Mouse (Mus musculus) MEL (cell line): Measurements from ENCODE around the gene Chpf. TPM values are rescaled to one million over a fixed set of nuclear protein-coding genes. Genes with fewer than 3 reads are reported as not detected.

Experiments
- DNase-seq: peaks from one replicate; pipeline ENCODE4 v3.0.0; 2011; ENCODE audit warnings: low read depth, low spot score
- H3K27ac ChIP-seq: 2 replicates; pipeline ENCODE4 v1.5.1; 2012; ENCODE audit warnings: low read depth, mild to moderate bottlenecking, control low read depth, low read length, moderate library complexity; ENCODE audit not compliant: control insufficient read depth
- H3K27me3 ChIP-seq, 2 experiments: fragments of 150-350 bp in 1 of 2; sonication (generic) in 1 of 2; 2 replicates each; pipeline ENCODE4 v1.6.1; 2012; ENCODE audit warnings: low read length in 2 of 2, mild to moderate bottlenecking in 2 of 2, improper control_type of control experiment in 1 of 2, moderate library complexity in 1 of 2; ENCODE audit not compliant: insufficient read depth in 2 of 2, control insufficient read depth in 1 of 2
- H3K36me3 ChIP-seq, 2 experiments: 2 replicates each; pipeline ENCODE4 v1.6.1; 2012 to 2014; ENCODE audit warnings: low read length in 2 of 2, improper control_type of control experiment in 1 of 2, inconsistent platforms in 1 of 2, mild to moderate bottlenecking in 1 of 2; ENCODE audit not compliant: insufficient read depth in 2 of 2, control insufficient read depth in 1 of 2
- H3K4me1 ChIP-seq, 2 experiments: fragments of 150-350 bp in 1 of 2; sonication (generic) in 1 of 2; 2 replicates each; pipeline ENCODE4 v1.6.1; 2012; ENCODE audit warnings: low read length in 2 of 2, improper control_type of control experiment in 1 of 2, mild to moderate bottlenecking in 1 of 2; ENCODE audit not compliant: insufficient read depth in 2 of 2, control insufficient read depth in 1 of 2
- H3K4me3 ChIP-seq, 2 experiments: fragments of 150-350 bp in 1 of 2; sonication (generic) in 1 of 2; 2 replicates each; pipeline ENCODE4 v1.5.1; 2012; ENCODE audit warnings: low read depth in 2 of 2, low read length in 2 of 2, mild to moderate bottlenecking in 2 of 2, moderate library complexity in 2 of 2, control low read depth in 1 of 2, improper control_type of control experiment in 1 of 2; ENCODE audit not compliant: control insufficient read depth in 1 of 2, insufficient read depth in 1 of 2
- H3K79me2 ChIP-seq: 2 replicates; pipeline ENCODE4 v1.6.1; 2012; ENCODE audit warnings: mild to moderate bottlenecking, low read length, moderate library complexity; ENCODE audit not compliant: control insufficient read depth, poor library complexity, insufficient read depth
- H3K9ac ChIP-seq: 2 replicates; pipeline ENCODE4 v1.6.1; 2012; ENCODE audit warnings: low read depth, mild to moderate bottlenecking, control low read depth, low read length, moderate library complexity; ENCODE audit not compliant: control insufficient read depth, poor library complexity, severe bottlenecking
- H3K9me3 ChIP-seq: fragments of 150-350 bp; sonication (generic); replicated peaks from 2 replicates; pipeline ENCODE4 v1.6.1; 2012; ENCODE audit warnings: mild to moderate bottlenecking, low read length, improper control_type of control experiment, moderate library complexity; ENCODE audit not compliant: insufficient read depth
- CHD1 ChIP-seq: IDR thresholded peaks from 2 replicates; pipeline ENCODE4 v1.6.1; 2012; ENCODE audit warnings: low read depth, mild to moderate bottlenecking, inconsistent platforms, low read length, improper control_type of control experiment
- CHD2 ChIP-seq: IDR thresholded peaks from 2 replicates; pipeline ENCODE4 v1.6.1; 2011; ENCODE audit warnings: low read length, improper control_type of control experiment
- CTCF ChIP-seq, 3 experiments: IDR thresholded peaks in 2 of 3; conservative IDR thresholded peaks in 1 of 3; 2 replicates each; pipeline ENCODE4 v1.5.1; 2011 to 2012; ENCODE audit warnings: low read length in 3 of 3, low read depth in 2 of 3, mild to moderate bottlenecking in 2 of 3, improper control_type of control experiment in 1 of 3, inconsistent platforms in 1 of 3, mixed read lengths in 1 of 3, moderate library complexity in 1 of 3; ENCODE audit not compliant: control insufficient read depth in 1 of 3, insufficient read depth in 1 of 3, poor library complexity in 1 of 3, severe bottlenecking in 1 of 3
- EP300 ChIP-seq, 2 experiments: IDR thresholded peaks; 2 replicates each; pipeline ENCODE4 v1.6.1; 2011; ENCODE audit warnings: improper control_type of control experiment in 2 of 2, low read length in 2 of 2, low read depth in 1 of 2, mild to moderate bottlenecking in 1 of 2
- ETS1 ChIP-seq: IDR thresholded peaks from 2 replicates; pipeline ENCODE4 v1.6.1; 2012; ENCODE audit warnings: low read depth, mild to moderate bottlenecking, inconsistent platforms, low read length, improper control_type of control experiment, moderate library complexity
- GABPA ChIP-seq: IDR thresholded peaks from 2 replicates; pipeline ENCODE4 v1.6.1; 2012; ENCODE audit warnings: low read depth, mild to moderate bottlenecking, inconsistent platforms, low read length, improper control_type of control experiment, moderate library complexity
- GATA1 ChIP-seq: IDR thresholded peaks from 2 replicates; pipeline ENCODE4 v1.6.1; 2011; ENCODE audit warnings: low read depth, low read length, improper control_type of control experiment
- MAFK ChIP-seq: IDR thresholded peaks from 2 replicates; pipeline ENCODE4 v1.6.1; 2011; ENCODE audit warnings: low read depth, mild to moderate bottlenecking, low read length, improper control_type of control experiment, borderline replicate concordance
- MAZ ChIP-seq: IDR thresholded peaks from 2 replicates; pipeline ENCODE4 v1.6.1; 2012; ENCODE audit warnings: low read depth, mild to moderate bottlenecking, inconsistent platforms, low read length, improper control_type of control experiment
- MXI1 ChIP-seq: IDR thresholded peaks from 2 replicates; pipeline ENCODE4 v1.6.1; 2011; ENCODE audit warnings: mild to moderate bottlenecking, low read depth, low read length, improper control_type of control experiment
- POLR2A ChIP-seq, 2 experiments: IDR thresholded peaks; 2 replicates each; pipeline ENCODE4 v1.6.1; 2011 to 2012; ENCODE audit warnings: low read length in 2 of 2, mild to moderate bottlenecking in 2 of 2, control low read depth in 1 of 2, improper control_type of control experiment in 1 of 2, low read depth in 1 of 2, moderate library complexity in 1 of 2; ENCODE audit not compliant: control insufficient read depth in 1 of 2, insufficient read depth in 1 of 2, poor library complexity in 1 of 2
- POLR2AphosphoS2 ChIP-seq: IDR thresholded peaks from 2 replicates; pipeline ENCODE4 v1.6.1; 2011; ENCODE audit warnings: low read length, improper control_type of control experiment
- RAD21 ChIP-seq: IDR thresholded peaks from 2 replicates; pipeline ENCODE4 v1.6.1; 2011; ENCODE audit warnings: mild to moderate bottlenecking, low read depth, low read length, improper control_type of control experiment
- RCOR1 ChIP-seq: IDR thresholded peaks from 2 replicates; pipeline ENCODE4 v1.6.1; 2012; ENCODE audit warnings: low read depth, mild to moderate bottlenecking, inconsistent platforms, low read length, improper control_type of control experiment
- SIN3A ChIP-seq: IDR thresholded peaks from 2 replicates; pipeline ENCODE4 v1.6.1; 2012; ENCODE audit warnings: low read length, improper control_type of control experiment, inconsistent platforms
- SMC3 ChIP-seq: IDR thresholded peaks from 2 replicates; pipeline ENCODE4 v1.6.1; 2011; ENCODE audit warnings: low read depth, low read length, improper control_type of control experiment
- TAL1 ChIP-seq: IDR thresholded peaks from 2 replicates; pipeline ENCODE4 v1.6.1; 2012; ENCODE audit warnings: mild to moderate bottlenecking, inconsistent platforms, low read length, moderate library complexity, mixed read lengths
- TCF12 ChIP-seq: IDR thresholded peaks from 2 replicates; pipeline ENCODE4 v1.6.1; 2014; ENCODE audit warnings: low read depth, mild to moderate bottlenecking, inconsistent platforms, low read length, improper control_type of control experiment, moderate library complexity
- USF1 ChIP-seq: IDR thresholded peaks from 2 replicates; pipeline ENCODE4 v1.6.1; 2014; ENCODE audit warnings: low read depth, mild to moderate bottlenecking, inconsistent platforms, low read length, improper control_type of control experiment, moderate library complexity
- USF2 ChIP-seq, 2 experiments: IDR thresholded peaks; 2 replicates each; pipeline ENCODE4 v1.6.1; 2011 to 2012; ENCODE audit warnings: improper control_type of control experiment in 2 of 2, low read length in 2 of 2, borderline replicate concordance in 1 of 2, inconsistent platforms in 1 of 2, low read depth in 1 of 2, mild to moderate bottlenecking in 1 of 2; ENCODE audit not compliant: insufficient read depth in 1 of 2
- polyA plus RNA-seq, 2 experiments: library from polyadenylated mRNA; stranded (reverse) in 1 of 2; unstranded in 1 of 2; fragments of >175 nt in 1 of 2; fragments of >200 nt in 1 of 2; gene quantifications; 2 replicates each; pipeline versions ENCODE4 v1.2.1 to v1.2.4; 2012; ENCODE audit warnings: low replicate concordance in 2 of 2, low read depth in 1 of 2; ENCODE audit not compliant: insufficient read length in 2 of 2, insufficient read depth in 1 of 2, missing spikeins in 1 of 2
- total RNA-seq: library from RNA; depleted of rRNA; stranded (reverse); fragments of 300-350 nt; gene quantifications from 2 replicates; pipeline ENCODE4 v1.2.3, GENCODE M21; 2012

Gene Chpf
- total and polyA plus RNA-seq, 3 experiments = 32.3 to 49.0 TPM; not detected in 1

DNA sequence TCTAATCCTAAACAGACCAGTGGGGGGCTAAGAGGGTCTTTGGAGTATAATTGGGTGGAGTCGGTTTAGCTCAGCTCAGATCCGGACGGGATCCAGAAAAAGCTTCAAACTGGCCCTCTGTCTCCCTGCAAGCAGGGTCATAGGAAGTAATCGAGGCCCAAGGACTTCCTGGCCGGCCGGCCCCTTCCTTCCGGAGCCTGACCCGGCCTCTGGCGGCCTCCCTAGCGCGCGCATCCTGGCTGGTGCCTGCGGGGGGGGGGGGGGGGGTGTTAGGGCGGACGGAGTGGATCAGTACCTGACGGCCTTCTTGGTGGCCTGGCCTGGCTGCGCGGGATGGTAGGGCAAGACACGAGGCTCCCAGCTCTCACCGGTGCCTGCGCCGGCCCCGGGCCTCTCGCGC lies 610 bp downstream of the Chpf start:
- DNase-seq = peak; percentile 57
- H3K4me3 ChIP-seq = peak overlapping the region; percentile 86 to 90
- peak overlapping the region; percentile 39 for H3K27ac ChIP-seq
- peaks cover 0 to 5% of the 10 kb centered on the region in 2 experiments; a peak in 3 of 4 replicates for H3K36me3 ChIP-seq
- H3K9me3 ChIP-seq = no peaks in the 10 kb centered on the region
- H3K27me3 ChIP-seq = no peaks in the 10 kb centered on the region
- 0 out of 4 replicates have a peak, but pooled peaks cover 0 to 4% of the 10 kb centered on the region in 2 experiments for H3K4me1 ChIP-seq
- peak overlapping the region; percentile 89 for H3K9ac ChIP-seq
- peaks cover 3% of the 10 kb centered on the region; the same call in 1 of the 2 replicates for H3K79me2 ChIP-seq
- TF ChIP-seq POLR2AphosphoS2 (no peak), RCOR1 (no peak), USF1 (no peak), CHD1 (0 out of 2 replicates have a peak, but pooled peaks have one; percentile 14), CHD2 (no peak), POLR2A (IDR thresholded peaks at IDR 0.05; ENCODE audit: control insufficient read depth in 1 of 2, insufficient read depth in 1 of 2, low read depth in 1 of 2, low read length in 2 of 2, poor library complexity in 1 of 2) (no peak)

DNA sequence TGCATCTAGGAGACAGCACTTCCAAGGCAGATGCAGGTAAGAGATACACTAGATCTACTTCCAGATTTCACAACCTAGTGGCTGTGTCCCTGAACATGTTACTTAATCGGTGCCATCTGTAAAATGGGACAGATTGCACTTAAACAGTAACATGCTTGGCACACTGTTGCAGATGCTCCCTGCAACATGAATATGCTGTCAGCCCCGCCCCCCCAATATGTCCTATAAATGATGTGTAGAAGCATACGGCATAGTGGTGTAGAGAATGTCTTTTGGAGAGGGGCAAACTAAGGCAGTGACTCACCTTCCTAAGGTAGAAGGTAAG lies 1.2 kb downstream of the Chpf start:
- TF ChIP-seq CTCF (IDR thresholded peaks at IDR 0.05 in 2 of 3, conservative IDR thresholded peaks at IDR 0.05 in 1 of 3; ENCODE audit: control insufficient read depth in 1 of 3, insufficient read depth in 1 of 3, low read depth in 2 of 3, low read length in 3 of 3, poor library complexity in 1 of 3, severe bottlenecking in 1 of 3) (no peak), SMC3 (no peak), ETS1 (no peak)
- Histone ChIP-seq H3K4me1 (0 out of 4 replicates have a peak, but pooled peaks cover 0 to 4% of the 10 kb centered on the region in 2 experiments), H3K36me3 (peaks cover 0 to 5% of the 10 kb centered on the region in 2 experiments; a peak in 3 of 4 replicates), H3K27me3 (no peaks in the 10 kb centered on the region), H3K79me2 (peaks cover 3% of the 10 kb centered on the region; the same call in 1 of the 2 replicates), H3K4me3 (peak overlapping the region; percentile 86 to 90), H3K9me3 (no peaks in the 10 kb centered on the region), H3K9ac (peak overlapping the region; percentile 89; the same call in 1 of the 2 replicates), H3K27ac (no peak overlapping the region)
- DNase-seq = no peak

DNA sequence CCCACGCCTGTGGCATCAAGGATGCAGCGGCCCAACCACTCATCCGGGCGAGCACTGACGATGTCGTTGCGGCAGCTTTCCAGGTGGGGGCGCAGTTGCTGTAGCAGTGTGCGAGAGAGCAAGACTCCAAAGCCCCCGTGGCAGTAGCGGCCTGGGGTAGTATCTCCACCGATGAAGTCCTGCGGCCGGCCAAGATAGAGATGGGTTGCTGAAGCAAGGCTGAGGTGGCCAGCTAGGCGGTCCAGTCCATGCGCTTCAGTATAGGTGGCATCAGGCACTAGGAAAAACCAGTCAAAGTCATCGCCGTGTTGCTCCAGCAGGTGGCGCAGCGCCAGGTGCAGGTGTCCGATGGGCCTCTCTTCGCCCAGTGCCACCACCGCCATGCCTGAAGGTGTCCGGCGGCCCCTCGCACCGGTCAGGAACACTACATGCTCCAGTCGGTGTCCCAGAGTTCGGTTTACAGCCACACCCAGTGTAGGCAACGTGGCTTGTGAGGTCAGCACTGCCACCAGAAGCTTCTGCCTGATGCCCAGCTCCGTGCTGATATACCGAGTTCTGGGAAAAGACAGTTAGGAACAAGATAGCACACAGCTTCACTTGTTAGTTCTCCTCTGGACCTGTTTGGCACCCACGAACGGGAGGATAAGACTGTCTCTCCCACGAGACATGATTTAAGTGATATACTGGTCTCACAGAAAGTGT lies 1.7 kb downstream of the Chpf start:
- peak; percentile 86 for DNase-seq
- Histone ChIP-seq H3K36me3 (peaks cover 0 to 5% of the 10 kb centered on the region in 2 experiments; a peak in 3 of 4 replicates), H3K9me3 (no peaks in the 10 kb centered on the region), H3K79me2 (peaks cover 3% of the 10 kb centered on the region; the same call in 1 of the 2 replicates), H3K27me3 (no peaks in the 10 kb centered on the region), H3K9ac (peak overlapping the region; percentile 44), H3K4me1 (0 out of 4 replicates have a peak, but pooled peaks cover 0 to 4% of the 10 kb centered on the region in 2 experiments), H3K27ac (no peak overlapping the region), H3K4me3 (peak overlapping the region; percentile 86 to 90)
- peak; percentile 15; the same call in 1 of the 2 replicates for TF ChIP-seq RAD21
- 0 out of 4 replicates have a peak, but pooled peaks have one; percentile 20 to 26 for TF ChIP-seq EP300 (IDR thresholded peaks at IDR 0.05; ENCODE audit: low read depth in 1 of 2, low read length in 2 of 2)
- TF ChIP-seq GABPA = no peak
- 0 out of 2 replicates have a peak, but pooled peaks have one; percentile 2 for TF ChIP-seq SIN3A
- peak; percentile 74 to 84 (median 81) for TF ChIP-seq CTCF (IDR thresholded peaks at IDR 0.05 in 2 of 3, conservative IDR thresholded peaks at IDR 0.05 in 1 of 3; ENCODE audit: control insufficient read depth in 1 of 3, insufficient read depth in 1 of 3, low read depth in 2 of 3, low read length in 3 of 3, poor library complexity in 1 of 3, severe bottlenecking in 1 of 3)
- no peak for TF ChIP-seq USF2 (IDR thresholded peaks at IDR 0.05; ENCODE audit: borderline replicate concordance in 1 of 2, insufficient read depth in 1 of 2, low read depth in 1 of 2, low read length in 2 of 2)
- TF ChIP-seq MXI1 = peak; percentile 57; the same call in 1 of the 2 replicates
- TF ChIP-seq MAFK = no peak
- peak; percentile 21; the same call in 1 of the 2 replicates for TF ChIP-seq GATA1
- 0 out of 2 replicates have a peak, but pooled peaks have one; percentile 29 for TF ChIP-seq MAZ
- peak; percentile 21; the same call in 1 of the 2 replicates for TF ChIP-seq TAL1
- peak; percentile 33; the same call in 1 of the 2 replicates for TF ChIP-seq SMC3
- no peak for TF ChIP-seq TCF12
